Mouse (Mus musculus) intestine, postnatal 0 days (tissue): ENCODE data around the gene Akp3. TPM values are rescaled to one million over a fixed set of nuclear protein-coding genes. Genes with fewer than 3 reads are reported as not detected.
A peak's percentile ranks its signal among the peaks of the same experiment; 100 is the strongest.

Experiments
- ATAC-seq: fragments of 200-750 bp; cut with Nextera tagmentation; 2 replicates; pipeline ENCODE4 v1.8.0; 2017; ENCODE audit warnings: mild to moderate bottlenecking, moderate TSS enrichment, moderate library complexity
- H3K27ac ChIP-seq: fragments of 300-500 bp; sonication (generic); 2 replicates; pipeline ENCODE4 v1.5.1; 2014; ENCODE audit warnings: mild to moderate bottlenecking, low read depth, low read length, moderate library complexity
- H3K27me3 ChIP-seq: fragments of 300-500 bp; sonication (generic); replicated peaks from 2 replicates; pipeline ENCODE4 v1.6.1; 2014; ENCODE audit warnings: low read length, mixed read lengths; ENCODE audit not compliant: control insufficient read depth, insufficient read depth
- H3K36me3 ChIP-seq: fragments of 300-500 bp; sonication (generic); 2 replicates; pipeline ENCODE4 v1.6.1; 2014; ENCODE audit warnings: mild to moderate bottlenecking, moderate library complexity; ENCODE audit not compliant: control insufficient read depth, insufficient read depth
- H3K4me1 ChIP-seq: fragments of 300-500 bp; sonication (generic); replicated peaks from 2 replicates; pipeline ENCODE4 v1.6.1; 2014; ENCODE audit warnings: antibody characterized with exemption, low read length, mixed read lengths; ENCODE audit not compliant: control insufficient read depth, insufficient read depth
- H3K4me2 ChIP-seq: fragments of 300-500 bp; sonication (generic); replicated peaks from 2 replicates; pipeline ENCODE4 v1.6.1; 2014; ENCODE audit warnings: low read depth, mild to moderate bottlenecking, moderate library complexity
- H3K4me3 ChIP-seq: fragments of 300-500 bp; sonication (generic); 2 replicates; pipeline ENCODE4 v1.5.1; 2014; ENCODE audit warnings: low read depth, low read length
- H3K9ac ChIP-seq: fragments of 300-500 bp; sonication (generic); 2 replicates; pipeline ENCODE4 v1.6.1; 2014; ENCODE audit warnings: mild to moderate bottlenecking, low read depth, low read length
- H3K9me3 ChIP-seq: fragments of 300-500 bp; sonication (generic); 2 replicates; pipeline ENCODE4 v1.6.1; 2016; ENCODE audit warnings: mixed run types; ENCODE audit not compliant: control insufficient read depth
- CTCF ChIP-seq: sonication (generic); IDR thresholded peaks from 2 replicates; pipeline ENCODE4 v1.5.1; 2016; ENCODE audit warnings: low read depth, mild to moderate bottlenecking, control low read depth, antibody characterized with exemption, moderate library complexity
- whole genome bisulfite sequencing: fragments of 180-500 bp; shearing (Covaris S2); extraction: QIAGEN DNeasy Blood & Tissue Kit; methylation state at CpG from one replicate; pipeline ENCODE4 v1.1.7; 2014; 5-methylcytosine and 5-hydroxymethylcytosine counted together
- polyA plus RNA-seq: library from polyadenylated mRNA; unstranded; fragments of >200 nt; fragmentation: Nextera tagmentation; extraction: Ambion mirVana; gene quantifications from 2 replicates; pipeline ENCODE4 v1.2.1, GENCODE M21; 2015

Gene Akp3
- polyA plus RNA-seq: 2.7 and 3.6 TPM in 2 replicates

- no peak within 1 kb of the TSS for H3K4me3 ChIP-seq
- 63% methylated on average over 6 of the region's 6 CpGs for WGBS
- no peaks in the 10 kb centered on the region for H3K4me1 ChIP-seq
Measured at GRCm38 (mm10) chr1:87124673-87125072, at the start of gene Akp3. Gene Akp3, plus strand, starts transcription at chr1:87124973.

GRCm38 (mm10) chr1:87086196-87086595 is 38.6 kb upstream of the Akp3 start:
- no peak overlapping the region for H3K27ac ChIP-seq
- no peaks in the 10 kb centered on the region for H3K9me3 ChIP-seq
- H3K36me3 ChIP-seq: no peaks in the 10 kb centered on the region
- no peak for TF ChIP-seq CTCF
- 45% methylated on average over 4 of the region's 4 CpGs for WGBS
- H3K27me3 ChIP-seq: no peaks in the 10 kb centered on the region
- H3K4me3 ChIP-seq: no peak overlapping the region
- H3K4me2 ChIP-seq: no peak overlapping the region
- ATAC-seq: no peak
- H3K9ac ChIP-seq: no peak overlapping the region
- no peaks in the 10 kb centered on the region for H3K4me1 ChIP-seq

More at GRCm38 (mm10) chr1:87124673-87125072, at the start of gene Akp3:
- no peak within 1 kb of the TSS for H3K9ac ChIP-seq
- peak; percentile 25; the same call in 1 of the 2 replicates for ATAC-seq
- H3K9me3 ChIP-seq: no peaks in the 10 kb centered on the region
- no peak for TF ChIP-seq CTCF
- H3K27me3 ChIP-seq: peaks cover 26% of the 10 kb centered on the region; the same call in 1 of the 2 replicates
- H3K27ac ChIP-seq: no peak within 1 kb of the TSS
- no peaks in the 10 kb centered on the region for H3K36me3 ChIP-seq
- no peak within 1 kb of the TSS for H3K4me2 ChIP-seq

- 75% methylated on average over 17 of the region's 17 CpGs for WGBS
- no peaks in the 10 kb centered on the region for H3K36me3 ChIP-seq
- ATAC-seq: no peak
- no peak overlapping the region for H3K4me2 ChIP-seq
- H3K9me3 ChIP-seq: no peaks in the 10 kb centered on the region
- peak; percentile 66 for TF ChIP-seq CTCF
- H3K27ac ChIP-seq: no peak overlapping the region
- H3K4me3 ChIP-seq: no peak overlapping the region
- no peaks in the 10 kb centered on the region for H3K27me3 ChIP-seq
- H3K9ac ChIP-seq: no peak overlapping the region
- no peaks in the 10 kb centered on the region for H3K4me1 ChIP-seq
Measured at GRCm38 (mm10) chr1:87086964-87087363, 37.8 kb upstream of the Akp3 start.

GRCm38 (mm10) chr1:87089251-87089650 is 35.5 kb upstream of the Akp3 start:
- ATAC-seq: no peak
- no peak for TF ChIP-seq CTCF
- Histone ChIP-seq H3K9ac (no peak overlapping the region), H3K27ac (no peak overlapping the region), H3K27me3 (no peaks in the 10 kb centered on the region), H3K9me3 (no peaks in the 10 kb centered on the region), H3K36me3 (no peaks in the 10 kb centered on the region), H3K4me3 (no peak overlapping the region), H3K4me2 (no peak overlapping the region), H3K4me1 (no peaks in the 10 kb centered on the region)
- 93% methylated on average over 11 of the region's 11 CpGs for WGBS

GRCm38 (mm10) chr1:87089828-87090227 is 34.9 kb upstream of the Akp3 start, which contains the start of gene Alppl2:
Gene Alppl2, minus strand, starts transcription at chr1:87089928.
- Histone ChIP-seq H3K4me3 (no peak within 1 kb of the TSS), H3K27ac (no peak within 1 kb of the TSS), H3K9ac (no peak within 1 kb of the TSS), H3K4me1 (no peaks in the 10 kb centered on the region), H3K4me2 (no peak within 1 kb of the TSS), H3K36me3 (no peaks in the 10 kb centered on the region), H3K27me3 (no peaks in the 10 kb centered on the region), H3K9me3 (no peaks in the 10 kb centered on the region)
- 61% methylated on average over 4 of the region's 4 CpGs for WGBS
- TF ChIP-seq CTCF: no peak
- ATAC-seq: no peak

GRCm38 (mm10) chr1:87095642-87096041 is 29.1 kb upstream of the Akp3 start:
- 85% methylated on average over 8 of the region's 8 CpGs for WGBS
- H3K4me1 ChIP-seq: no peaks in the 10 kb centered on the region

More at GRCm38 (mm10) chr1:87095642-87096041, 29.1 kb upstream of the Akp3 start:
- no peaks in the 10 kb centered on the region for H3K9me3 ChIP-seq
- H3K9ac ChIP-seq: no peak overlapping the region
- H3K4me3 ChIP-seq: no peak overlapping the region
- no peak for TF ChIP-seq CTCF
- ATAC-seq: no peak
- no peaks in the 10 kb centered on the region for H3K27me3 ChIP-seq
- H3K36me3 ChIP-seq: peaks cover 13% of the 10 kb centered on the region
- H3K4me2 ChIP-seq: no peak overlapping the region
- no peak overlapping the region for H3K27ac ChIP-seq
